Mouse (Mus musculus): ENCODE measurements around the gene Igsf3.
A peak's percentile ranks its signal among the peaks of the same experiment; 100 is the strongest.

The Igsf3 gene

GRCm38 (mm10) chr3:101461046-101461445 lies 84.2 kb downstream of the Igsf3 start:
- no peak for DNase-seq

GRCm38 (mm10) chr3:101461816-101462215 lies 84.9 kb downstream of the Igsf3 start:
- DNase-seq = no peak

- DNase-seq = peak; percentile 65
These were observed 85.4 kb downstream of the Igsf3 start for GRCm38 (mm10) chr3:101462294-101462693.

DNA sequence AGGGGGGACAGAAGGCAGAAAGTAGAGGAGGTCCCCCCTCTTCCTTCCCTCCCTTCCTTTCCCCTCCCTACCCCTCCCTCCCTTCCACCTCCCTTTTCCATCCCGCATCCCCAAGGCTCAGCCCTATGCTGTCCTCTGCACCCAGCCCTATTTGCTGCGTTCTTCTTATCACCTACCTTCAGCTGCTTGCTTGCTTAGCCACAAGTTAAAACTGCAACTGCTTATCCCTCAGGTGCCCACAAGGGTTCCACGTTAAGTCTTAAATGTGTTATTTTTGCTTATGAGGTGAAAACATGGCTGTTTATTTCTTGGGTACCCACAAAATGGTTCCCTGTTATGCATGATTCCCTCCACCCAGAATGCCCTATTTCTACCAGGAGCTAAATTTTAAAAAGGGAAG lies 86.6 kb downstream of the Igsf3 start:
- DNase-seq = no peak

GRCm38 (mm10) chr3:101469675-101470074 lies 92.8 kb downstream of the Igsf3 start:
- no peak for DNase-seq

- DNase-seq = no peak
These were observed 95.0 kb downstream of the Igsf3 start for GRCm38 (mm10) chr3:101471881-101472280.

- no peak for DNase-seq
These were observed 105.1 kb downstream of the Igsf3 start for GRCm38 (mm10) chr3:101481951-101482350.

GRCm38 (mm10) chr3:101483256-101483983 lies 106.5 kb downstream of the Igsf3 start:
- DNase-seq = no peak

- no peak for DNase-seq
These were observed 109.3 kb downstream of the Igsf3 start for GRCm38 (mm10) chr3:101486054-101486765.

DNA sequence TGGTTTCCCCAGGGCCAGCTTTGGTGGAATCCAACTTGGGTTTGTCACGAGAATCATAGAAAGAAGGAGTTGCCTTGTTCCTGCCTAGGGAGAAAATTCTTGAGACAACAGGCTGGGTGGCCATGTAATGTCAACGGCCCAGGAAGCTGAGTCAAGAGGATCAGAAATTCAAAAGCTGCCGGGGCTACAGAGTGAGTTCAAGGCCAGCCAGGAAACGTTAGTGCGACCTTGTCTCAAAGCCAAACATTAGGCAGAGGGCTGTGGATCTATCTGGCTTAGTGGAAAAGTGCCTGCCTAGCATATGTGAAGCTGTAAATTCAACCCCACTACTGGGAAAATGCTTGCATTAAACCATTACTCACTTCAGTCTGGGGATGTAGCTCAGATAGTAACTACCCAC lies 110.6 kb downstream of the Igsf3 start:
- DNase-seq = no peak

DNA sequence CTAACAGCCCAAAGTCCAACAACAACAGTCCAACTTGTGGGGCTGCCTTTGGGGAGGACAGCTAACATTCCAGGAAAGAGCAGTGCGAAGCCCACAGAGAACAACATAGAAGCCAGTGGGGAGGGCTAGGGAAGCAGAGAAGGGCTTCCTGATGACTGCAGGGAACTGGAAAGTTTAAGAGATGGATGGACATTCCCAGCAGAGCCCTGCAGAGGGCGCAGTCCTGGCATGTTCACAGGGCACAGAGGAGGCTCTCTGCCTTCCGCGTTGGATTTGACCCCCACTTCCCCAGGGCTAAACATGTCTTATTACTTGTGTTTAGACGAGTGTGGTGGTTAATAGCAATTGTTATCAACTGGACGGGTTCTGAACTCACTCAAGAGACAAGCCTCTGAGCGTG lies 111.3 kb downstream of the Igsf3 start:
- DNase-seq = no peak

DNA sequence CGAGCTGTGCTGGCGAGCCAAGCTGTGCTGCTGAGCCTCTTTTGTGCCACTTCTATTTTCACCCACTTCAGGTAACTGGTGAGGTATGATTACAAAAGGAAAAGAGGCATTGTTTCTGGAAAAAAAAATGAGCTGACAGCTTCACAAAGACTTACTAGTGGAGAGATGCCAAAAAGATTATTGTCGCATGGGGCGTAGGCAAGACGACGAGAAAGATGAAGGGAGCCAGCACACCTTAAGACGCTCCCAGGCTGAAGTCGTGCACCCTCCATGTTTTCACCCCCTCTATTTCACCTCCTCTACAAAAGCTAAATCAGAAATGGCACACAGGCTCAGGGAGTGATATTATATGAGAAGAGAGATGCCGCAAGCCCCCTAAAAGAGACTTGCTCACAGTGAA lies 113.6 kb downstream of the Igsf3 start:
- DNase-seq = no peak

GRCm38 (mm10) chr3:101492908-101493307 lies 116.0 kb downstream of the Igsf3 start:
- no peak for DNase-seq

DNA sequence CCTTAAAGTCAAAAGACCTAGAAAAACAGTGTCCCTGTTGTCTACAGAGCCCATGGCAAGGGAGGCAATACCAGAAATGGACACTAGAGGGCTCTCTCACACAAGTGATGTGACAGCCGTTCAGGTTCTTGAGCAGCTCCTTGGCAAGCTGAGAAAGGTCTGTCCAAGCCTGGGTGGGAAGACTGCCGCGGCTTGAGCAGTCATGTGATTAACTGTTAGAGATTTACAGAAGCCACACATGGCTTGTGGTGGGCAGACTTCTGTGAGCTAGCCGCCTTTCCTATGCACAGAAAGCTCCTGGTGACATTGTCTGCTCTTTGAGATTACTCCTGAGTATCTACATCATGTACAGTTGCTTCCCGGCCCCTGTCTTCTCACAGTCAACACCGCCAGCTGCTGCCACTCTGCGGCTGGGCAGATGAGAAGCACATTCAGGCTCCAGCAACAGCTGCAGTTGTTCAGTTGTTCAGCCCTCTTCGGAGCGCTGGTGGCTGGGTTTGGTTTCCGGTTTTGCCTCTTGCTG lies 117.1 kb downstream of the Igsf3 start:
- DNase-seq = peak; percentile 84

GRCm38 (mm10) chr3:101497432-101498030 lies 120.6 kb downstream of the Igsf3 start:
- no peak for DNase-seq

DNA sequence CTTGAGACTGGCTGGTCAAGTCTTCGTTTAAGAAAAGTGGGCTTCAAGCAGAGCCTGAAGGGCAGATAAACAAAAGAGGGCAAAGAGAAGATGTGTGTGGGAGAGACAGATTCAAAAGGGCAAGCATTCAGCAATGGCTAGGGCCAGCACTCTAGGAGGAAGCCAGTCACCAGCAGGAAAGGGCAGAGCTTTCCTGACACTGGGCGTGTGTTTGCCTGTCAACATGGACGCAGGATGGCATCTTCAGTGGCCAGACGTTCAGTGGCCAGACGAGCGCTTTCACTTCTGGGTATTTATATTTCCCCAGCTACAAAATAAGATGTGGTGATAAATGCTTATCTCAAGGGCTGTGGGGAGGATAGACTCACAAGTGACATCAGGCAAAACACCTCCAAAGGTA lies 123.0 kb downstream of the Igsf3 start:
- no peak for DNase-seq

- no peak for DNase-seq
These were observed 123.6 kb downstream of the Igsf3 start for GRCm38 (mm10) chr3:101500393-101501051.

DNA sequence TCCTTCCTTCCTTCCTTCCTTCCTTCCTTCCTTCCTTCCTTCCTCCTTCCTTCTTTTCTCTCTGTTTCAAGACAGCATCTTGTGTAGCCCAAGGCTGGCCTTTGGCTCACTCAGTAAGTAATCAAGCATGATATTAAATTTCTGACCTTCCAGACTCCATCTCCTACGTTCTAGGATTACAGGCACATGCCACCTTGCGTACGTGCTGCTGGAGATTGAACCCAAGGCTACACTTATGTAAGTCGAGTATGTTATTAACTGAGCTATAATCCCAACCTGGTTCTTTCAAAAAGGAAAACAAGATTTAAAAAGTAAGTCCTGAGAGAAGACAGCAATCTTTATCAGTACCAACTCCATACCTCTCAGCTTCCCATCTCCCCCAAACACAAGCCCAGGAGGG lies 124.7 kb downstream of the Igsf3 start:
- no peak for DNase-seq

DNA sequence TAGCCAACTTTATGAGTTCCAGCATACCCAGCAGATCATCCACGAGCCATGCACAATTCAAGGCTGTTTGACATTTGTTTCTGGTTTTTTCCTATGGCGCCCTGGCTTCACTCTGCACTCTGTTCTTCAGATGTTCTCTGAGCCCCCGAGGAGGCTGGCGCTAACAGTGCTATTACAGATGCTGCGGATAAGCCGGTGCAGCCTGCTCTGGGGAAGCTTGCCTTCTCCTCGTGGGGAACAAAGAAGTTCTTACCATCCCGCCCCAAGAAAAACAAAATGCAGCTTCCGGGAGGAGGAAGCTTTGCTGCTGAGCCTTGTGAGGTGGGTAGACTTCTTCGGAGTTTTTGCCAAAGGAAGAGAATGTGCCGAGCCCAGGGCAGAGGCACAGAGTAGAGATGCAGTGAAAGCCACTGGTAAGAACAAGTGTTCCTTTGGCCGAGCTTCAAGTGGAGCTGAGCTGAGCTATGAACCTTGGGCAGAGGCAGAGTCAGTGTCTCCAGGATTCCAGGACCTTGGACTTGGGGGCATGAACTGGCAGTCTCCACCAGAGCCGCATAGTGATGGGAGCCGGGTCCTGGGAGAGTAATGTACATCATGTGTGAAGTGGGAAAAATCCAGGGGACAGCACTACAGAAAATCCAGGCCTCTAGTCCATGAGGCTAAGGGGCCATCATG lies 125.3 kb downstream of the Igsf3 start:
- no peak for DNase-seq

DNA sequence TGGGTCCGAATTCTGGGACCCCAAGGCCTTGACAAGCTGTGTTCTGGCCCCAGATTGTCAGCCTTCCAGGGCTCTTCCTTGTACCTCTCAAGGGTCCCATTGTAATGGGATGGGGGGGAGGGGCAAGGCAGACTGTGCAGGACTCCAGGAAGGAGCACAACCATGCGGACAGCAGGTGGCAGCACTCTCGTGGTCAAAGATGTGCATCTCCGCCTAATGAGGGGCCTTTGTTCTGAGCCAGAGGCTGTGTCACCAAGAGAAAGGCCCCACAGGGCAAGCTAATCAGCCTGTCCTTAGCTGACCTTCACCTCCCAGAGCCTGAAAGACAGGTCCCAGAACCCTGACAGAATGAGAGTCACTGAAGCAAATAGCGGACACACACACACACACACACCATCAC lies 129.3 kb downstream of the Igsf3 start:
- peak; percentile 85 for DNase-seq

DNA sequence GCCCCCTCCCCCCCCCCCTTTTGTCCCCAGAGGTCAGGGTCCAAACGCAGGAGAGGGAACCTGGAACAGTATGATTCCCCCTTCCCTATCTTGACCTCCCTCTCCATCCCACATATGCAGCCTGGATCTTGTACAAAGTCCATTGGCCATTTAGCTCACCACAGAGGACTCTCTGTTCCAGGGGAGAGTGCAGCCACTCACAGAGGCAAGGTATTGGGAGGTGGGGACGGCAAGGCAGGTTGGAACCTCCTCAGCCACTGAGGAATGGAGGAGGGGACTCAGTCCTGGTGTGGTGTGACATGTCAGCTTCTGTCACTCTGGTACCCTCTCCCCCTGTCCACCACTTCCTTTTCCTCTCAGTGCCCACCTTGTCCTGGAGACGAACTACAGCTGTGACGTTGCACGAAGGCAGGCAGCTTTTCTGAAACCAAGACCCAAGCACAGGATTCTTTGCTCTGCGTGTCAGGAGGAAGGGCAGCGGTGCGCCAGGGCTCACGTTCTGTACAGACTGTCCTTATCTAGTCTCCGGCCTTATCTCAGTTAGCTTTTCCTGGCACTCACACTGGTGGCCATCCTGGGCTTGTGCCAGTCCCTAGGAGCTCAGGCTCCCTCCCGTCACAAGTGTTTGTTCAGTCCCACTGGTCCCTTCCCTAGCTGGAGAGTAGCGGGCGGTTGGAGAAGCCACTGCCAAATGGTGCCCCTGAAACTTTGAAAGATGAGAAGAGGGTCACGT lies 130.3 kb downstream of the Igsf3 start:
- DNase-seq = no peak

DNA sequence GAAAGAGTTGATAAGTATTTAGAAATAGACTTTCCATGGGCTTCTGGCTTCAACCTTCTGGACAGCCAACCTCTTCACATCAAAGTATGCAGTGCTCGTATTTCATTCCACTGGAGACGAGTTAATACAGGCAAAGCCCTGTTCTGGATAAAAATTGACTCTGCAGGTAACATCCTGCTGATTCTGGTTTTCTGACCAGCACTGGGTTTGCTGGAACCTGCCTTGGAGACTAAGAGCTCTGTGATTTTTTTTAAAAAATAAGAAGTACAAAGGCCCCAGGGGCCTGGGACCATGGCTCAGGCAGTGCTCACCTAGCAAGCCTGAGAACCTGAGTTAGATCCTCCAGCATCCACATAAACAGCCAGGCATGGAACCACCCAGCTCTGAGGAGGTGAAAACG lies 130.9 kb downstream of the Igsf3 start:
- DNase-seq = no peak
